Mouse (Mus musculus) T-helper 17 cell (primary cell): ENCODE measurements around the gene Ninj2.
"Not testable (repeated sequence)": the region's sequence is repeated elsewhere in the genome, so short reads cannot be mapped to it uniquely, and the experiment has no call there.

ENCODE experiments used
- in situ Hi-C, 2 experiments: fragments of 300-600 bp; cut with MboI, MseI; formaldehyde crosslinking; loops; 1 replicate in 1 of 2; 2 replicates in 1 of 2; pipeline ENCODE4 v1.15.1; 2025; ENCODE audit warnings: high pct_unique_total_duplicates in 2 of 2

Gene Ninj2

GRCm38 (mm10) chr6:120093100-120093499, at the start of gene Ninj2:
TSS of gene Ninj2 (plus strand) at chr6:120093350.
- in situ Hi-C loops = no loop called here

GRCm38 (mm10) chr6:120045406-120045805, 47.7 kb upstream of the Ninj2 start:
- in situ Hi-C loops = loop anchor here in 1 of 2 experiments (5.0 to 10.0 kb wide), 2 partner anchors 37 to 59 kb away; no protein-coding TSS in a partner anchor

- in situ Hi-C loops = loop anchor here in 1 of 2 experiments (5.0 to 10.0 kb wide), 2 partner anchors 35 to 57 kb away; no protein-coding TSS in a partner anchor
Measured at GRCm38 (mm10) chr6:120047705-120048292, 45.4 kb upstream of the Ninj2 start.

GRCm38 (mm10) chr6:120054412-120054811, 38.7 kb upstream of the Ninj2 start:
- in situ Hi-C loops = no loop called here

GRCm38 (mm10) chr6:120055666-120056540, 37.2 kb upstream of the Ninj2 start:
- in situ Hi-C loops = loop anchor here in 1 of 2 experiments (5.0 kb wide), 1 partner anchor 51 kb away; no protein-coding TSS in a partner anchor

GRCm38 (mm10) chr6:120062934-120063333, 30.2 kb upstream of the Ninj2 start:
- in situ Hi-C loops = no loop called here

GRCm38 (mm10) chr6:120064627-120065026, 28.5 kb upstream of the Ninj2 start:
- in situ Hi-C loops = no loop called here

- in situ Hi-C loops = no loop called here
Measured at GRCm38 (mm10) chr6:120065552-120066177, 27.5 kb upstream of the Ninj2 start.

GRCm38 (mm10) chr6:120069546-120069945, 23.6 kb upstream of the Ninj2 start:
- in situ Hi-C loops = no loop called here

GRCm38 (mm10) chr6:120072630-120073029, 20.5 kb upstream of the Ninj2 start:
- in situ Hi-C loops = no loop called here

- in situ Hi-C loops = no loop called here
Measured at GRCm38 (mm10) chr6:120076619-120077450, 16.3 kb upstream of the Ninj2 start.

- in situ Hi-C loops = no loop called here
Measured at GRCm38 (mm10) chr6:120079547-120079946, 13.6 kb upstream of the Ninj2 start.

- in situ Hi-C loops = loop anchor here (5.0 kb wide), 2 partner anchors 34 to 39 kb away; no protein-coding TSS in a partner anchor
Measured at GRCm38 (mm10) chr6:120081516-120081915, 11.6 kb upstream of the Ninj2 start.

- in situ Hi-C loops = loop anchor here (5.0 kb wide), 2 partner anchors 35 to 40 kb away; no protein-coding TSS in a partner anchor
Measured at GRCm38 (mm10) chr6:120082251-120082950, 10.7 kb upstream of the Ninj2 start.

- in situ Hi-C loops = loop anchor here (5.0 kb wide), 2 partner anchors 36 to 41 kb away; no protein-coding TSS in a partner anchor
Measured at GRCm38 (mm10) chr6:120082951-120083411, 10.2 kb upstream of the Ninj2 start.

- in situ Hi-C loops = loop anchor here (5.0 kb wide), 2 partner anchors 36 to 41 kb away; no protein-coding TSS in a partner anchor
Measured at GRCm38 (mm10) chr6:120083442-120083841, 9.7 kb upstream of the Ninj2 start.

- in situ Hi-C loops = loop anchor here (5.0 kb wide), 2 partner anchors 38 to 43 kb away; no protein-coding TSS in a partner anchor
Measured at GRCm38 (mm10) chr6:120084983-120085382, 8.2 kb upstream of the Ninj2 start.

- in situ Hi-C loops = no loop called here
Measured at GRCm38 (mm10) chr6:120085832-120086231, 7.3 kb upstream of the Ninj2 start.

GRCm38 (mm10) chr6:120087041-120087440, 6.1 kb upstream of the Ninj2 start:
- in situ Hi-C loops = not testable (repeated sequence)

- in situ Hi-C loops = no loop called here
Measured at GRCm38 (mm10) chr6:120090712-120091248, 2.4 kb upstream of the Ninj2 start.
